Mouse (Mus musculus): ENCODE measurements at regions not wholly inside any gene's neighbourhood (a gene's known extent, or its start where the extent isn't known, plus 50 kb on each side); places are given as distances from the start of the nearest gene placed in this dataset.

DNA sequence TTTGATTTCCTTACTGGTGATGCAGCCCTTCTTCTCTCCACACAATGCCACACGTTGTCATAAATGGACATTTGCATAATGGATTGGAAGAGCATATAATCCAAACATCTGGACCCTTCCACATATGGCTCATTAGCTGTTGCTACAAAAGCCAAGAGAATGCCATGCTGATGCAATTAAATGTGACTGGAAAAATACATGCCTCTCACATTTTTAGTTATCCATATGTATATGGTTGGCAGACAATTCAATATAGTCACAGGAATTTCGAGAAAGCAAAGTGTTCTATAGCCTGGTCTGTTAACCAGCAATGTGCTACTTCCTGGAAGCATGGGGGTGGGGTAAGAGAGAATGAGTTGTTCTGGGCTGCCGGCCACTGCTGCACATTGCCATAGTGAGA is 352.9 kb upstream of the N6amt1 start:
- H3K27me3 ChIP-seq (ENCODE audit: control insufficient read depth, insufficient read depth, low read length) = no peaks in the 10 kb centered on the region
- DNase-seq (ENCODE audit: low read depth in 3 of 3, low spot score in 3 of 3) = no peak
- ATAC-seq (ENCODE audit: insufficient read depth) = no peak
- no peaks in the 10 kb centered on the region for H3K4me1 ChIP-seq (replicated peaks; ENCODE audit: control insufficient read depth in 2 of 2, insufficient read depth in 2 of 2, low read length in 1 of 2)
- no peak overlapping the region for H3K9ac ChIP-seq (replicated peaks)
- no peak overlapping the region for H3K4me3 ChIP-seq (ENCODE audit: insufficient read depth in 1 of 2, low read depth in 2 of 2, low read length in 2 of 2)
- TF ChIP-seq EP300 (IDR thresholded peaks at IDR 0.05; ENCODE audit: low read depth) (no peak), CTCF (IDR thresholded peaks at IDR 0.05; ENCODE audit: low read depth) (no peak)
- WGBS (ENCODE audit: insufficient replicate concordance) = 34% methylated on average over 3 of the region's 3 CpGs
- H3K36me3 ChIP-seq (replicated peaks; ENCODE audit: control insufficient read depth, insufficient read depth, low read depth) = no peaks in the 10 kb centered on the region
- H3K27ac ChIP-seq = no peak overlapping the region
- H3K9me3 ChIP-seq (ENCODE audit: control insufficient read depth, low read length) = no peaks in the 10 kb centered on the region
- no peak overlapping the region for H3K4me2 ChIP-seq (ENCODE audit: low read depth)

DNA sequence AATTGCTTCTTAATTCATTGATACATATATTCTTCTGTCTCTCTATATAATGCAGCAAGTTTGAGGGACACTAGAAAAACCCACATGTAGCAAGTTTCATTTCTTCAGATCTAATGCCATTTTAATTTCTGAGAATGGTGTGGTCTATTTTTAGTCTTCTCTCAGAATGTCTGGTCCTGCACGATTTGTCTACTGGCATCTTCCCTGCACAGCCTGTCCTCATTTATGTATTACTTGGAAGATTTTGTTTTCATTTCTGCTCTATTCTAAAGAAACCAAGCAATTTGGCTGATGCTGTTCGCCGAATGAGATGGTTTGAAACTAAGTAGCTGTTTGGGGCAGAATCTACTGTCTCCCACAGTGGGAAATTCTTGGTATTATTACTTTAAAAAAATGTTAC is 382.3 kb upstream of the N6amt1 start:
- Histone ChIP-seq H3K4me2 (ENCODE audit: low read depth) (no peak overlapping the region), H3K4me1 (replicated peaks; ENCODE audit: control insufficient read depth in 2 of 2, insufficient read depth in 2 of 2, low read length in 1 of 2) (no peaks in the 10 kb centered on the region), H3K27ac (no peak overlapping the region), H3K9me3 (ENCODE audit: control insufficient read depth, low read length) (no peaks in the 10 kb centered on the region), H3K4me3 (ENCODE audit: insufficient read depth in 1 of 2, low read depth in 2 of 2, low read length in 2 of 2) (no peak overlapping the region), H3K9ac (replicated peaks) (no peak overlapping the region), H3K36me3 (replicated peaks; ENCODE audit: control insufficient read depth, insufficient read depth, low read depth) (no peaks in the 10 kb centered on the region), H3K27me3 (ENCODE audit: control insufficient read depth, insufficient read depth, low read length) (no peaks in the 10 kb centered on the region)
- ATAC-seq (ENCODE audit: insufficient read depth) (no peak), DNase-seq (ENCODE audit: low read depth in 3 of 3, low spot score in 3 of 3) (no peak)
- 58% methylated on average over 3 of the region's 3 CpGs for WGBS (ENCODE audit: insufficient replicate concordance)
- no peak for TF ChIP-seq CTCF (IDR thresholded peaks at IDR 0.05; ENCODE audit: low read depth)
- TF ChIP-seq EP300 (IDR thresholded peaks at IDR 0.05; ENCODE audit: low read depth) = no peak

DNA sequence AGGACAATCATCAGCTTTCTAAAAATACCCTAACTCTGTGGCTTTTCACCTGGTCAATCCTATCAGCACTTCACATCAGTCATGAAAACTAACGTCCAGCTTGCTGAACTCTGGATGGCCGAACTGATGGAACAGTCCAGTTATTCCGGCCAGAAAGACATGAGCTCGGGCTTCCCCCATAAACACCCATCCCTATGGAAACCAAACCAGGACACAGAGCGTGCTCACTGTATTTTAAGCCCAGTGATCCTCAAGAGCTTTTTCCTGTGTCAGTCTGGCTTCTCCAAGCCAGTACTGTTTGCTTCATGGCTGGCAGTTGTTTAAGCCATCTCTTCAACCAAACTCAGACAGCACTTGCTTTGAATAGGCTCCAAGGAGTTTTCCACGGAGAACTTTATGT is 404.3 kb upstream of the N6amt1 start:
- 51% methylated on average over 6 of the region's 6 CpGs for WGBS (ENCODE audit: insufficient replicate concordance)
- no peaks in the 10 kb centered on the region for H3K9me3 ChIP-seq (ENCODE audit: control insufficient read depth, low read length)
- H3K27ac ChIP-seq = no peak overlapping the region
- no peaks in the 10 kb centered on the region for H3K27me3 ChIP-seq (ENCODE audit: control insufficient read depth, insufficient read depth, low read length)
- no peaks in the 10 kb centered on the region for H3K36me3 ChIP-seq (replicated peaks; ENCODE audit: control insufficient read depth, insufficient read depth, low read depth)
- no peak overlapping the region for H3K4me2 ChIP-seq (ENCODE audit: low read depth)
- H3K4me1 ChIP-seq (replicated peaks; ENCODE audit: control insufficient read depth in 2 of 2, insufficient read depth in 2 of 2, low read length in 1 of 2) = no peaks in the 10 kb centered on the region
- H3K9ac ChIP-seq (replicated peaks) = no peak overlapping the region
- no peak for DNase-seq (ENCODE audit: low read depth in 3 of 3, low spot score in 3 of 3)
- ATAC-seq (ENCODE audit: insufficient read depth) = no peak
- no peak overlapping the region for H3K4me3 ChIP-seq (ENCODE audit: insufficient read depth in 1 of 2, low read depth in 2 of 2, low read length in 2 of 2)
- TF ChIP-seq CTCF (IDR thresholded peaks at IDR 0.05; ENCODE audit: low read depth) (no peak), EP300 (IDR thresholded peaks at IDR 0.05; ENCODE audit: low read depth) (no peak)

DNA sequence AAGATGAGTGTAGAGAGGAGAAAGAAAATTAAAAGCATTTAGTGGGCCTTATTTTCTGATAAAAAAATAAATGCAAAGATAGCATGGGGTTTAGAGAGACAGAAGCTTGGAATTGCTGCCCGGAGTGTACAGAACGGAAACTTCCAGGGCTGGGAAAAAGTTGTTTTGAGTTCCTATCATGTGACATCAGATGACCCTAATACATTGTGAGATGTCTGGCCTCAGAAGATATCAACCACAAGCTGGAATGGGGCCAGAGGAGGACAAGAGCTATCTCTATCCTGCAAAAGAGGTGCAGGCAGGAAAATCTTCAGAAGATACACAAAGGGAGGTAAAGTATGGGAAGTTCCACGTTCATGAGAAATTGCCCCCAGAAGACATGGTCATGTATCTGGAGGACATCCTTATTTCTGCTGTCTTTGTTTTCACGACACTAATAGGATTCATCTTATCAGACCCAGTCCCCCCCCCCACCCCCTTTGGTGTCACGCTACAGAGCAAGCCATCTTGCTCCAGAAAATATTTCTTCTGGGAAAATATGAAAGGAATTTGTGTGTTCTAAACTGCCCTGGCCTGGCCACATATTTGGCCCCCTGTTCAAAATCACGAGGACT is 408.3 kb upstream of the N6amt1 start:
- H3K27ac ChIP-seq = no peak overlapping the region
- H3K36me3 ChIP-seq (replicated peaks; ENCODE audit: control insufficient read depth, insufficient read depth, low read depth) = no peaks in the 10 kb centered on the region
- H3K27me3 ChIP-seq (ENCODE audit: control insufficient read depth, insufficient read depth, low read length) = no peaks in the 10 kb centered on the region
- H3K9ac ChIP-seq (replicated peaks) = no peak overlapping the region
- WGBS (ENCODE audit: insufficient replicate concordance) = 54% methylated on average over 6 of the region's 6 CpGs
- H3K4me1 ChIP-seq (replicated peaks; ENCODE audit: control insufficient read depth in 2 of 2, insufficient read depth in 2 of 2, low read length in 1 of 2) = no peaks in the 10 kb centered on the region
- TF ChIP-seq CTCF (IDR thresholded peaks at IDR 0.05; ENCODE audit: low read depth) (no peak), EP300 (IDR thresholded peaks at IDR 0.05; ENCODE audit: low read depth) (no peak)
- no peak overlapping the region for H3K4me2 ChIP-seq (ENCODE audit: low read depth)
- DNase-seq (ENCODE audit: low read depth in 3 of 3, low spot score in 3 of 3) = no peak
- no peak overlapping the region for H3K4me3 ChIP-seq (ENCODE audit: insufficient read depth in 1 of 2, low read depth in 2 of 2, low read length in 2 of 2)
- H3K9me3 ChIP-seq (ENCODE audit: control insufficient read depth, low read length) = no peaks in the 10 kb centered on the region
- no peak for ATAC-seq (ENCODE audit: insufficient read depth)

DNA sequence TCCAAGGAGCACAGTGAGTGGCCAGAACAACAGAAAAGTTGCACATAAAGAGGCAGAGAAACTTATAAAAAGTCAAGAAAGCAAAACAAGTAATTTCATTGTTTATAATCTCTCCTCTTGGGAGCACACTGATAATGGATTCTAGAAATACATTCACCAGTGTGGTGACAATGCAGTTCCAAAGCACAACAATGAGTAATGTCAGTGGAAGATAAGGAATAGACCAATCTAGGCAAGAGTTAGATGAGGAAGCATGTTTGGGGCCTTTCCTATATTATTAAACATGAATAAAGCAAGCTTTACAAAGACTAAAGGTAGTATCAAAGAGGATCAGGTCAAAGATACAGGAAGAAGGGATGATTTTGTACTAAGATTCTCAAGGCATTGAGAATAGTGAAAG is 408.9 kb upstream of the N6amt1 start:
- no peak for ATAC-seq (ENCODE audit: insufficient read depth)

More for the DNA sequence above, 408.9 kb upstream of the N6amt1 start:
- Histone ChIP-seq H3K36me3 (replicated peaks; ENCODE audit: control insufficient read depth, insufficient read depth, low read depth) (no peaks in the 10 kb centered on the region), H3K9me3 (ENCODE audit: control insufficient read depth, low read length) (no peaks in the 10 kb centered on the region), H3K9ac (replicated peaks) (no peak overlapping the region), H3K4me3 (ENCODE audit: insufficient read depth in 1 of 2, low read depth in 2 of 2, low read length in 2 of 2) (no peak overlapping the region), H3K27ac (no peak overlapping the region), H3K27me3 (ENCODE audit: control insufficient read depth, insufficient read depth, low read length) (no peaks in the 10 kb centered on the region), H3K4me2 (ENCODE audit: low read depth) (no peak overlapping the region), H3K4me1 (replicated peaks; ENCODE audit: control insufficient read depth in 2 of 2, insufficient read depth in 2 of 2, low read length in 1 of 2) (no peaks in the 10 kb centered on the region)
- DNase-seq (ENCODE audit: low read depth in 3 of 3, low spot score in 3 of 3) = no peak
- TF ChIP-seq CTCF (IDR thresholded peaks at IDR 0.05; ENCODE audit: low read depth) (no peak), EP300 (IDR thresholded peaks at IDR 0.05; ENCODE audit: low read depth) (no peak)

Measured in liver, embryonic 14.5 days (tissue).